Mouse (Mus musculus) forebrain, embryonic 13.5 days (tissue): Measurements from ENCODE around the gene Mogat1. TPM values are rescaled to one million over a fixed set of nuclear protein-coding genes. Genes with fewer than 3 reads are reported as not detected.
A peak's percentile ranks its signal among the peaks of the same experiment; 100 is the strongest.
"Not testable (repeated sequence)": the region's sequence is repeated elsewhere in the genome, so short reads cannot be mapped to it uniquely, and the experiment has no call there.

Experiments
- ATAC-seq: fragments of 200-750 bp; cut with Nextera tagmentation; 2 replicates; pipeline ENCODE4 v1.8.0; 2017
- H3K27ac ChIP-seq: fragments of 300-500 bp; sonication (generic); 2 replicates; pipeline ENCODE4 v1.5.1; 2015; ENCODE audit warnings: inconsistent platforms, mild to moderate bottlenecking, moderate library complexity
- H3K27me3 ChIP-seq: fragments of 300-500 bp; sonication (generic); 2 replicates; pipeline ENCODE4 v1.6.1; 2015; ENCODE audit warnings: mild to moderate bottlenecking, inconsistent platforms
- H3K36me3 ChIP-seq: fragments of 300-500 bp; sonication (generic); 2 replicates; pipeline ENCODE4 v1.6.1; 2015; ENCODE audit warnings: mild to moderate bottlenecking, inconsistent platforms; ENCODE audit not compliant: poor library complexity, severe bottlenecking
- H3K4me1 ChIP-seq: fragments of 300-500 bp; sonication (generic); 2 replicates; pipeline ENCODE4 v1.6.1; 2015; ENCODE audit warnings: inconsistent platforms
- H3K4me2 ChIP-seq: fragments of 300-500 bp; sonication (generic); 2 replicates; pipeline ENCODE4 v1.6.1; 2015; ENCODE audit warnings: inconsistent platforms, mild to moderate bottlenecking, moderate library complexity
- H3K4me3 ChIP-seq: fragments of 300-500 bp; sonication (generic); 2 replicates; pipeline ENCODE4 v1.5.1; 2015; ENCODE audit warnings: mild to moderate bottlenecking, inconsistent platforms
- H3K9ac ChIP-seq: fragments of 300-500 bp; sonication (generic); 2 replicates; pipeline ENCODE4 v1.6.1; 2015; ENCODE audit warnings: mild to moderate bottlenecking, inconsistent platforms
- H3K9me3 ChIP-seq: fragments of 300-500 bp; sonication (generic); replicated peaks from 2 replicates; pipeline ENCODE4 v1.6.1; 2016; ENCODE audit warnings: inconsistent platforms
- WGBS: fragments of 180-500 bp; shearing (Covaris S2); methylation state at CpG from one replicate; pipeline ENCODE4 v1.1.7; 2015; 5-methylcytosine and 5-hydroxymethylcytosine counted together
- polyA plus RNA-seq: library from polyadenylated mRNA; unstranded; fragments of >200 nt; fragmentation: Nextera tagmentation; extraction: Ambion mirVana; gene quantifications from 2 replicates; pipeline ENCODE4 v1.2.1, GENCODE M21; 2015

Gene Mogat1
- polyA plus RNA-seq = 0.21 and 0.49 TPM in 2 replicates

GRCm38 (mm10) chr1:78510862-78511261 is at the start of gene Mogat1:
Mogat1 (plus strand) TSS chr1:78510991.
- Histone ChIP-seq H3K4me3 (peak within 1 kb of the TSS; percentile 36), H3K36me3 (no peaks in the 10 kb centered on the region), H3K27ac (no peak within 1 kb of the TSS), H3K4me2 (peak within 1 kb of the TSS; percentile 61), H3K9ac (peak within 1 kb of the TSS; percentile 57), H3K27me3 (peaks cover 11% of the 10 kb centered on the region; the same call in 1 of the 2 replicates), H3K9me3 (no peaks in the 10 kb centered on the region), H3K4me1 (peaks cover 7% of the 10 kb centered on the region)
- 52% methylated on average over 5 of the region's 5 CpGs for WGBS
- ATAC-seq = no peak

- ATAC-seq = no peak
- WGBS = 93% methylated on average over 5 of the region's 5 CpGs
- H3K27me3 ChIP-seq = no peaks in the 10 kb centered on the region
- H3K9ac ChIP-seq = no peak overlapping the region
- no peaks in the 10 kb centered on the region for H3K4me1 ChIP-seq
- no peaks in the 10 kb centered on the region for H3K9me3 ChIP-seq
- no peak overlapping the region for H3K27ac ChIP-seq
- H3K36me3 ChIP-seq = peaks cover 50% of the 10 kb centered on the region
- H3K4me2 ChIP-seq = no peak overlapping the region
- H3K4me3 ChIP-seq = no peak overlapping the region
These were observed 38.4 kb upstream of the Mogat1 start for GRCm38 (mm10) chr1:78472441-78472840.

GRCm38 (mm10) chr1:78483430-78483829 is 27.4 kb upstream of the Mogat1 start:
- Histone ChIP-seq H3K36me3 (peaks cover 14% of the 10 kb centered on the region), H3K4me2 (no peak overlapping the region), H3K27me3 (no peaks in the 10 kb centered on the region), H3K27ac (no peak overlapping the region), H3K4me1 (peaks cover 17% of the 10 kb centered on the region), H3K4me3 (no peak overlapping the region), H3K9ac (no peak overlapping the region), H3K9me3 (no peaks in the 10 kb centered on the region)
- no peak for ATAC-seq
- WGBS = 93% methylated on average over 3 of the region's 3 CpGs

- no peak overlapping the region for H3K9ac ChIP-seq
- ATAC-seq = no peak
- H3K4me2 ChIP-seq = no peak overlapping the region
- H3K4me1 ChIP-seq = peaks cover 19% of the 10 kb centered on the region
- H3K27me3 ChIP-seq = no peaks in the 10 kb centered on the region
- WGBS = 44% methylated on average over 2 of the region's 2 CpGs
- no peak overlapping the region for H3K27ac ChIP-seq
- H3K4me3 ChIP-seq = no peak overlapping the region
- no peaks in the 10 kb centered on the region for H3K9me3 ChIP-seq
- peaks cover 11% of the 10 kb centered on the region for H3K36me3 ChIP-seq
These were observed 26.4 kb upstream of the Mogat1 start for GRCm38 (mm10) chr1:78484361-78484760.

GRCm38 (mm10) chr1:78488427-78488751 is 22.4 kb upstream of the Mogat1 start:
- WGBS = under 1% methylated on average over 28 of the region's 28 CpGs
- peak overlapping the region; percentile 93 for H3K4me2 ChIP-seq
- no peaks in the 10 kb centered on the region for H3K36me3 ChIP-seq
- ATAC-seq = no peak
- H3K4me3 ChIP-seq = peak overlapping the region; percentile 95
- H3K27me3 ChIP-seq = peaks cover 8% of the 10 kb centered on the region; the same call in 1 of the 2 replicates
- no peaks in the 10 kb centered on the region for H3K9me3 ChIP-seq
- H3K4me1 ChIP-seq = peaks cover 23% of the 10 kb centered on the region
- peak overlapping the region; percentile 38; the same call in 1 of the 2 replicates for H3K27ac ChIP-seq
- H3K9ac ChIP-seq = peak overlapping the region; percentile 89

GRCm38 (mm10) chr1:78488752-78489492 is 21.9 kb upstream of the Mogat1 start, which contains the start of gene Farsb:
Farsb (minus strand) TSS chr1:78488897.
- H3K4me1 ChIP-seq = peaks cover 23% of the 10 kb centered on the region
- peak within 1 kb of the TSS; percentile 38; the same call in 1 of the 2 replicates for H3K27ac ChIP-seq
- no peaks in the 10 kb centered on the region for H3K36me3 ChIP-seq
- under 1% methylated on average over 31 of the region's 31 CpGs for WGBS
- ATAC-seq = peak; percentile 99
- peaks cover 8% of the 10 kb centered on the region; the same call in 1 of the 2 replicates for H3K27me3 ChIP-seq
- H3K9ac ChIP-seq = peak within 1 kb of the TSS; percentile 89
- no peaks in the 10 kb centered on the region for H3K9me3 ChIP-seq
- H3K4me2 ChIP-seq = peak within 1 kb of the TSS; percentile 93
- H3K4me3 ChIP-seq = peak within 1 kb of the TSS; percentile 95

GRCm38 (mm10) chr1:78490143-78490542 is 20.6 kb upstream of the Mogat1 start:
- 78% methylated on average over 1 of the region's 1 CpGs for WGBS
- no peak overlapping the region for H3K27ac ChIP-seq
- H3K9ac ChIP-seq = no peak overlapping the region
- H3K4me2 ChIP-seq = no peak overlapping the region
- H3K36me3 ChIP-seq = no peaks in the 10 kb centered on the region
- H3K4me1 ChIP-seq = peaks cover 23% of the 10 kb centered on the region
- ATAC-seq = no peak
- peaks cover 8% of the 10 kb centered on the region; the same call in 1 of the 2 replicates for H3K27me3 ChIP-seq
- H3K4me3 ChIP-seq = 0 out of 2 replicates have a peak overlapping the region, but pooled peaks have one; percentile 95
- no peaks in the 10 kb centered on the region for H3K9me3 ChIP-seq

DNA sequence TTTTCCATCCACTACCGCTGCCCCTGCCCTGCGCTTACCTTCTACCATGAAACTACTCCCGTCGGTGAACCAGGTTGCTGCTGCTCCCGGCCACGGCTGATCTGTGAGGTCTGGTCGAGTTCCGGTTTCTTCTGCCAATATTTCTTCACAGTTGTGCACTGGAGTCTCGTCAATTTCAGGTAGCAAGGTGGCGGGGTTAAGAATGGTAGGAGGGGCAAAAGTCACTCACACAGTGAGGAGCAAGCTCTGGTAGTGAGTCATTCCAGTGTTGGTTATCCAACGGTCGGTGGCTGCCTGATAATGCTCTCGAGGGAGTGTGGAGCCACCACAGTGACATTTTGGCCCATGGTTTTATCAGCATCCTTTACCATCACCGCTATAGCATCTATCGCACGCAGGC is 9.8 kb upstream of the Mogat1 start:
- Histone ChIP-seq H3K9me3 (no peaks in the 10 kb centered on the region), H3K4me2 (no peak overlapping the region), H3K4me1 (no peaks in the 10 kb centered on the region), H3K4me3 (no peak overlapping the region), H3K27ac (no peak overlapping the region), H3K9ac (no peak overlapping the region), H3K36me3 (no peaks in the 10 kb centered on the region), H3K27me3 (no peaks in the 10 kb centered on the region)
- no peak for ATAC-seq
- 93% methylated on average over 16 of the region's 16 CpGs for WGBS

DNA sequence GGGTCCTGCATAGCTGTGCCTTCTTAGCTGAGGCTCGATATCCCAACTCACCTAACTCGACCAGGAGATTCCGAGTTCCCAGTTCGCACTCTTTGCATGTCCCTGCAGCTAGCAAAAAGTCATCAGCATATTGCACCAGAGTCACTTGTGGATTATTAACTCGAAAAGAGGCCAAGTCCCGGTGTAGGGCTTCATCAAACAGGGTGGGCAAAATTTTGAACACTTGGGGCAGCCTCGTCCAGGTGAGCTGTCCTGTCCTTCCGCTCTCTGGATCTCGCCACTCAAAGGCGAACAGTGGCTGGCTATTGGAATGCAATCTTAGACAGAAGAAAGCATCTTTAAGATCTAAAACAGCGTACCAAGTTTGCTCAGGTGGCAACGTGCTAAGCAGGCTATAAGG is 8.9 kb upstream of the Mogat1 start:
- not testable (repeated sequence) for H3K9ac ChIP-seq, H3K4me1 ChIP-seq, H3K27ac ChIP-seq, H3K4me2 ChIP-seq, H3K9me3 ChIP-seq, H3K27me3 ChIP-seq, H3K36me3 ChIP-seq, ATAC-seq, H3K4me3 ChIP-seq
- WGBS = 90% methylated on average over 12 of the region's 12 CpGs

GRCm38 (mm10) chr1:78502527-78502926 is 8.3 kb upstream of the Mogat1 start:
- Histone ChIP-seq H3K9me3 (no peaks in the 10 kb centered on the region), H3K4me3 (no peak overlapping the region), H3K27me3 (no peaks in the 10 kb centered on the region), H3K27ac (no peak overlapping the region), H3K36me3 (no peaks in the 10 kb centered on the region), H3K4me1 (no peaks in the 10 kb centered on the region), H3K9ac (no peak overlapping the region), H3K4me2 (no peak overlapping the region)
- ATAC-seq = no peak
- WGBS = 94% methylated on average over 6 of the region's 6 CpGs

GRCm38 (mm10) chr1:78507137-78507536 is 3.7 kb upstream of the Mogat1 start:
- Histone ChIP-seq H3K9me3 (no peaks in the 10 kb centered on the region), H3K4me3 (no peak overlapping the region), H3K4me1 (peaks cover 7% of the 10 kb centered on the region), H3K9ac (no peak overlapping the region), H3K36me3 (no peaks in the 10 kb centered on the region), H3K27ac (no peak overlapping the region), H3K4me2 (no peak overlapping the region), H3K27me3 (peaks cover 6% of the 10 kb centered on the region; the same call in 1 of the 2 replicates)
- 72% methylated on average over 1 of the region's 1 CpGs for WGBS
- ATAC-seq = no peak

GRCm38 (mm10) chr1:78511621-78512160 is 900 bp downstream of the Mogat1 start, which contains the start of gene BC035947:
BC035947 (minus strand) TSS chr1:78512158.
- 5% methylated on average over 25 of the region's 25 CpGs for WGBS
- H3K4me1 ChIP-seq = peaks cover 7% of the 10 kb centered on the region
- no peaks in the 10 kb centered on the region for H3K36me3 ChIP-seq
- no peak within 1 kb of the TSS for H3K27ac ChIP-seq
- peak; percentile 66; the same call in 1 of the 2 replicates for ATAC-seq
- peak within 1 kb of the TSS; percentile 61 for H3K4me2 ChIP-seq
- peaks cover 11% of the 10 kb centered on the region; the same call in 1 of the 2 replicates for H3K27me3 ChIP-seq
- H3K9me3 ChIP-seq = no peaks in the 10 kb centered on the region
- H3K4me3 ChIP-seq = peak within 1 kb of the TSS; percentile 36
- peak within 1 kb of the TSS; percentile 57 for H3K9ac ChIP-seq
